Mouse (Mus musculus): ENCODE data around the gene Mcat. TPM values are rescaled to one million over a fixed set of nuclear protein-coding genes. Genes with fewer than 3 reads are reported as not detected.
"Not testable (repeated sequence)": the region's sequence is repeated elsewhere in the genome, so short reads cannot be mapped to it uniquely, and the experiment has no call there.

The Mcat gene
- total RNA-seq, 1 experiment from 2014 or later, result 25.3 TPM

- ATAC-seq (replicated peaks; ENCODE audit: low read depth, poor library complexity, severe bottlenecking), result peak; percentile 93
These were observed 45.2 kb downstream of the Mcat start for GRCm38 (mm10) chr15:83518215-83519048.

DNA sequence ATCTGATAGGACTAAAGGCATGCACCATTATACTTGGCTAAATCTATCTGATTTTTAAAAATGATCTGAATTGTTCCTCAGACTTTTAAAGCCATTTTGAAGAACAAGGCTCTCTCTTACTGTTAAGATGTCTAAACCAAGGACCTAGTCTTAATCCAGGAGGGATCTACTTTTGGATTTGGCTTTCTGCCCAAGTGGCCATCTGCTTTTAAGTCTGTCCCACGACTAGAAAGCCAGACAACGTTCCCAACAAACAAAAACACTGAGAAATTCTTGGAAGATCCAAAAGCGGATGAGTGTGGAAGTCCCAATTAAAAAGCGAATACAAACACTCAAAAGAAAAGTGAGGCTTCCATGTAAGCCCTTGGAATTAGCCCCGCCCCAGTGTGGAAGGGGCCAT lies 48.6 kb downstream of the Mcat start:
- ATAC-seq (replicated peaks; ENCODE audit: low read depth, poor library complexity, severe bottlenecking), result no peak

GRCm38 (mm10) chr15:83512489-83513281 lies 50.9 kb downstream of the Mcat start:
- ATAC-seq (replicated peaks; ENCODE audit: low read depth, poor library complexity, severe bottlenecking), result no peak

DNA sequence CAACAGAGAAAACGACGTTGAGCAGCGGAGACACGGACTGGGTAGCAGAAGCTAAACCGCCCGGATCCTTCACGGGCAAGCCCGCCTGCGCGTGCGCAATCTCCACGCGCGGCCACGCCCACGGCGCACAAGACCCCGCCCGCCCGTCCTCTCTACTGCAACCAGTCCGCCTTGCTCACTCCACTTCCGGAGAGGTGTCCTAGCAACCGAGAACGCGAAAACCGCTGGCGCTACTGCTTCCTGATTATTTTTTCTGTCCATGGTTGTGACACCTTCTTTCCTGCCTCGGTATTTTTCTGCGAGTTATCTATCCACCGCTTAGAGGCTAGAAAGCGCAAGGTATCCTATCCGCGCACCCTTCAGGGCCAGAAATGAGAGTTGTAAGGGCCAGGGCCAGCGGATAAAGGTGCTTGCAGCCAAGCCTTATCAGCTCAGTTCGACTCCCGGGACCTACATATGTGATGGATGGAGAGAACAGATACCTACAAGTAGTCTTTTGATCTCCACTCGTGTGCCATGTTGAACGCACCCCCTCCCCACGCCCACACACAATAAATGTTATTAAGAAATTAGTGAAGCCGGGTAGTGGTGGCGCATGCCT lies 52.7 kb downstream of the Mcat start, which contains the start of gene Ttll1:
Ttll1 (minus strand) TSS at position 89 of the 601 bp plus-strand sequence.
- ATAC-seq (replicated peaks; ENCODE audit: low read depth, poor library complexity, severe bottlenecking), result peak; percentile 97

- ATAC-seq (replicated peaks; ENCODE audit: low read depth, poor library complexity, severe bottlenecking), result no peak
These were observed 53.4 kb downstream of the Mcat start for GRCm38 (mm10) chr15:83509950-83510804.

DNA sequence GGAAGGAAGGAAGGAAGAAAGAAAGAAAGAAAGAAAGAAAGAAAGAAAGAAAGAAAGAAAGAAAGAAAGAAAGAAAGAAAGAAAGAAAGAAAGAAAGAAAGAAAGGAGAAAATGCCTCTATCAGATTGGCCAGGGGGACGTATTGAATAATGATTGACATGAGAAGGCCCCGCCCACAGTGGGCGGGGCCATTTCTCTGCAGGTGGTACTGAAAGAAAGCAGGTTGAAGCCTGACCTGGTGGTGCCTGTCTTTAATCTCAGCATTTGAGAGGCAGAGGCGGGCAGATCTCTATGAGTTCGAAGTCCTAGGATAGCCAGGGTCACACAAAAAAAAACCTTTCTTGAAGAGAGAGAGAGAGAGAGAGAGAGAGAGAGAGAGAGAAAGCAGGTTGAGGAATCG lies 62.1 kb downstream of the Mcat start:
- ATAC-seq (replicated peaks; ENCODE audit: low read depth, poor library complexity, severe bottlenecking), result not testable (repeated sequence)

DNA sequence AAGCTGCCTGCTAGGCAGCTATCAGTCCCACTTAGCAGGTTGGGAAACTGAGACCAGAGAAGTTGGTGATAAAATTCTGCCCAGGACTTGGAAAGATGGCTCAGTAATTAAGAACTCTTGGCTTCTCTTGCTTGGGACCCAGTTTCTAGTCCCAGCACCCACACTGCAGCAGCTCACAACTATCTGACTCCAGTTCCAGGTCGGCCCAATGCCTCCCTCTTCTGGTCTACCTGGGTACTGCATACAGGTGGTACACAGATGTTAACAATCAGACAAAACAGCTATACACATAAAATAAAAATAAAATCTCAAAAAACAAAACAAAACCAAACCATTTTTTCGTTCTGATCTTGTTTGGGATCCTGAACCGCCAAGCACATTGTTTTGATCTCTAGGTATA lies 63.2 kb downstream of the Mcat start:
- 0 out of 2 replicates have a peak, but pooled peaks have one; percentile 47 for ATAC-seq (replicated peaks; ENCODE audit: low read depth, poor library complexity, severe bottlenecking)

DNA sequence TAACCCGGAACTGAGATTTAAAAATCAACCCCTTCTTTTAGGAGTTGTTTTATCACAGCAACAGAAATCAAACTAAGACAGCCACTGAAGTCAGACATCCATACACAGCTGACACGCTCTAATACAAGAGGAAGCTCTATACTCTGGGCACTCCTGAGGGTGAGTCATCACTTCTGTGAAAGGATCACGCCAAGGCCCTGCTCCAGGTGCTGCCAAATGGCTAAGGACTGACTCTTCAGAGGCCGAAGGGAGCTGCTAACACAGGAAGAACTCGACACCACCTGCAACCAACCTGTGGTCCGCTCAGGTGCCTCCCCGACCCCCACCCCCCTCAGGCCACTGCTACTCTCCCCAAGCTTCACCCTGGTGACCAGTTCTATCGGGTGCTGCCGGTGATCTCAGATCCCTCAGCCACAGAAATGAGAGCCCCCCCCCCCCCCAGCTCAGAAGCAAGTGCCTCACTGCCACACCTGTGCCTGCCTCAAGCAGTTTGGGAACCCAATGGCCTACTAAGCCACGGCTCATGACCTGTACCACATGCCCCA lies 64.3 kb downstream of the Mcat start:
- ATAC-seq (replicated peaks; ENCODE audit: low read depth, poor library complexity, severe bottlenecking), result no peak

DNA sequence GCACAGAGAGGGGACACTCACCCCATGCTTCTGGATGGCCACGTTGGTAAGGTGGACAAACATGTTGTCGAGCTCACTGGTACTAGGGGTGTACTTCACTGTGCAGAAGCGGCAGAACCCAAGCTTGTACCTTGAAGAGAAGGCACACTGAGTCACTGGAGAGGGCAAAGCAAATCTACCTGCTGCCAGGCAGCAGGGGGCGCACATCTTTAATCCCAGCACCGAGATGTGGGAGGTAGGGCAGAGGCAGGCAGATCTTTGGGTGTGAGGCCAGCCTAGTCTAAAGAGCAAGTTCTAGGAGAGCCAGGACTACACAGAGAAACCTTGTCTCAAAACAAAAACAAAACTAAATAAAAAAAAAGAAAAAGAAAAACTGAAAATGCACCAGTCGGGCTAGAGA lies 66.3 kb downstream of the Mcat start:
- ATAC-seq (replicated peaks; ENCODE audit: low read depth, poor library complexity, severe bottlenecking), result no peak

Other genes with a start within 250 kb of the Mcat start
- gene Arfgap3, start 213.5 kb downstream of the Mcat start, total RNA-seq (2017), result 13.8 and 25.5 TPM in 2 replicates
- 98.3 and 123 TPM in 2 replicates for gene Pacsin2, start 99.2 kb downstream of the Mcat start, total RNA-seq (2017)
- gene Ttll1, start 52.9 kb downstream of the Mcat start, total RNA-seq (2017), result 6.3 and 8.5 TPM in 2 replicates
- not detected in 2 replicates for gene Bik, start 36.9 kb downstream of the Mcat start, total RNA-seq (2017)
- 60.8 and 78.3 TPM in 2 replicates for gene Tspo, start 195 bp downstream of the Mcat start, total RNA-seq (2017)
- gene Ttll12, start 31.4 kb upstream of the Mcat start, total RNA-seq (2017), result 22.5 and 26.0 TPM in 2 replicates
- gene Scube1, start 161.2 kb upstream of the Mcat start, total RNA-seq (2017), result not detected in 2 replicates
- gene Mpped1, start 215.7 kb upstream of the Mcat start, total RNA-seq (2017), result not detected in 2 replicates